Mouse (Mus musculus) midbrain, embryonic 16.5 days (tissue): ENCODE data around the gene Treml2. TPM values are rescaled to one million over a fixed set of nuclear protein-coding genes. Genes with fewer than 3 reads are reported as not detected.
"Not testable (repeated sequence)": the region's sequence is repeated elsewhere in the genome, so short reads cannot be mapped to it uniquely, and the experiment has no call there.

Experiments used
- ATAC-seq: fragments of 200-750 bp; cut with Nextera tagmentation; 2 replicates; pipeline ENCODE4 v1.8.0; 2017; ENCODE audit warnings: moderate TSS enrichment
- H3K27ac ChIP-seq: fragments of 300-500 bp; sonication (generic); 2 replicates; pipeline ENCODE4 v1.5.1; 2014; ENCODE audit warnings: mild to moderate bottlenecking, low read length, mixed read lengths
- H3K27me3 ChIP-seq: fragments of 300-500 bp; sonication (generic); 2 replicates; pipeline ENCODE4 v1.6.1; 2014; ENCODE audit warnings: low read depth, low read length, mixed read lengths; ENCODE audit not compliant: control insufficient read depth, insufficient read depth
- H3K36me3 ChIP-seq: fragments of 300-500 bp; sonication (generic); 2 replicates; pipeline ENCODE4 v1.6.1; 2014; ENCODE audit warnings: mild to moderate bottlenecking, low read length, moderate library complexity, mixed read lengths; ENCODE audit not compliant: control insufficient read depth, insufficient read depth
- H3K4me1 ChIP-seq: fragments of 300-500 bp; sonication (generic); 2 replicates; pipeline ENCODE4 v1.6.1; 2014; ENCODE audit warnings: mild to moderate bottlenecking, low read length, mixed read lengths; ENCODE audit not compliant: control insufficient read depth, insufficient read depth
- H3K4me2 ChIP-seq: fragments of 300-500 bp; sonication (generic); 2 replicates; pipeline ENCODE4 v1.6.1; 2014; ENCODE audit warnings: mild to moderate bottlenecking, low read length, mixed read lengths
- H3K4me3 ChIP-seq: fragments of 300-500 bp; sonication (generic); 2 replicates; pipeline ENCODE4 v1.5.1; 2014; ENCODE audit warnings: low read depth, mild to moderate bottlenecking, low read length, moderate library complexity, mixed read lengths
- H3K9ac ChIP-seq: fragments of 300-500 bp; sonication (generic); 2 replicates; pipeline ENCODE4 v1.6.1; 2014; ENCODE audit warnings: low read depth, low read length, mixed read lengths
- H3K9me3 ChIP-seq: fragments of 300-500 bp; sonication (generic); replicated peaks from 2 replicates; pipeline ENCODE4 v1.6.1; 2014; ENCODE audit warnings: mild to moderate bottlenecking, low read length, mixed read lengths; ENCODE audit not compliant: control insufficient read depth, poor library complexity, severe bottlenecking
- WGBS: fragments of 180-500 bp; shearing (Covaris S2); extraction: QIAGEN DNeasy Blood & Tissue Kit; methylation state at CpG from one replicate; pipeline ENCODE4 v1.1.7; 2014; 5-methylcytosine and 5-hydroxymethylcytosine counted together
- polyA plus RNA-seq: library from polyadenylated mRNA; unstranded; fragments of >200 nt; fragmentation: Nextera tagmentation; extraction: Ambion mirVana; gene quantifications from 2 replicates; pipeline ENCODE4 v1.2.1, GENCODE M21; 2015

Gene Treml2
- polyA plus RNA-seq, 1 experiment from 2014 or later: 0.09 TPM

DNA sequence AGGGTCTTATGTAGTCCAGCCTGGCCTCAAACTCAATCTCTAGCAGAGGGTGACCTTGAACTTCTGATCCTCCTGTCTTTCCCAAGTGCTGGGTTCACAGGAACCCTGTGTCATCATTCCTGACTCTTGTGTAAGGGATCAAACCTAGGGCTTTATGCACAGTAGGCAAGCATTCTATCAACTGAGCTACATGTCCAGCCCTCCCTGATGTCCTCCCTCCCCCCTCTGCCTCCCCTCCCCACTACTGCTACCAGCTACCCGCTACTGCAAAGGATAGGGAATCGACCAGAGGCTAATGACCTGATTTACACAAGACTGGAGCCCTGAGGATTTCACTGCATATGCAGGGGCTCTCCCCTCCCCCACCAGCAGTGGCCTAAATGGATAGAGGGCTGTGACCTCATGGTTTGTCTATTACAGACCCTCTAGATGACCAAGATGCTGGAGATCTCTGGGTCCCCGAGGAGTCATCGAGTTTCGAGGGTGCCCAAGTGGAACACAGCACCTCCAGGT is 51.4 kb downstream of the Treml2 start:
- no peak for ATAC-seq
- 77% methylated on average over 5 of the region's 5 CpGs for WGBS

DNA sequence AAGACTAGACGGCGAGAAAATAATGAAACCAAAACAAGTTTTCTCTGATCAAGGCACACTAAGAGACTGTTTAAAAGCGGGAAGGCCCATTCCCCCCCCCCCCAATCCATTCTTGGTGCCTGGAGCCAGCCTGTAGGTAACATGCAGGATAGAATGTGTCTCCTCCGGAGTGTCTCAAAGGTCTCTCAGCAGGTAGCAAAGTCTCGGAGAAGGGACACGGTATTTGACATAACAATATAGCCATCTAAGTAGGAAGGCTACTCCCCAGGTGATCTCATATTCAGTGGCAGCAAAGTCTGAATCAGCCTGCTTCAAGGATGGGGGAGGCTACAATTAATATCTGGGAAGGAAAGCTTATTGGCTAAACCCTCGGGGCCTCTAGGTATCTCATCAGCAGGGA is 53.7 kb downstream of the Treml2 start:
- H3K4me2 ChIP-seq, H3K36me3 ChIP-seq, ATAC-seq, H3K9me3 ChIP-seq, H3K9ac ChIP-seq, H3K4me1 ChIP-seq, H3K4me3 ChIP-seq, H3K27ac ChIP-seq, H3K27me3 ChIP-seq: not testable (repeated sequence)
- WGBS: 55% methylated on average over 7 of the region's 7 CpGs

More for the DNA sequence above, 51.4 kb downstream of the Treml2 start:
- H3K27me3 ChIP-seq: no peaks in the 10 kb centered on the region
- no peaks in the 10 kb centered on the region for H3K9me3 ChIP-seq
- H3K9ac ChIP-seq: no peak overlapping the region
- H3K4me2 ChIP-seq: no peak overlapping the region
- no peaks in the 10 kb centered on the region for H3K36me3 ChIP-seq
- H3K27ac ChIP-seq: no peak overlapping the region
- no peak overlapping the region for H3K4me3 ChIP-seq
- no peaks in the 10 kb centered on the region for H3K4me1 ChIP-seq

DNA sequence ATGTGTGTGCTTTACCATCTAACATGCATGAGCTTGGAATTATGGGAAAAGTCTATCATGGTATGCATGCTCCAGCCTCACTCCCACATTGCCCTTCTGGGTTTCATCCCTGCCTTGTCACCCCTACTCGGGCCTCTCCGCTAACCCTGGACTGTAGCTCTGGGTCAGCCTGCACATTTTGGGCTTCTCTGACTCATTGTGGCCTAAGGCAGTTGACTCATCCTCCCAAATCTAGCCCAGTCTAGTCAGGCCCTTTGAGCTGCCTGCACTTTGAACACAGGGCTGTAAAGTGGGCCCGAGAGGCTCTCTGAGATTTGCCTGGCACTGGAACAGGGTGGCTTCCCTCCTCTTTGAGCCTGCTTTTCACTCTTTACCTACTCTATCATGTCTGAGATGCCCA is 56.5 kb downstream of the Treml2 start:
- H3K9me3 ChIP-seq: no peaks in the 10 kb centered on the region
- no peaks in the 10 kb centered on the region for H3K4me1 ChIP-seq
- no peak overlapping the region for H3K27ac ChIP-seq
- ATAC-seq: no peak
- H3K4me3 ChIP-seq: no peak overlapping the region
- H3K9ac ChIP-seq: no peak overlapping the region
- 95% methylated on average over 3 of the region's 3 CpGs for WGBS
- H3K4me2 ChIP-seq: no peak overlapping the region
- no peaks in the 10 kb centered on the region for H3K27me3 ChIP-seq
- H3K36me3 ChIP-seq: no peaks in the 10 kb centered on the region

DNA sequence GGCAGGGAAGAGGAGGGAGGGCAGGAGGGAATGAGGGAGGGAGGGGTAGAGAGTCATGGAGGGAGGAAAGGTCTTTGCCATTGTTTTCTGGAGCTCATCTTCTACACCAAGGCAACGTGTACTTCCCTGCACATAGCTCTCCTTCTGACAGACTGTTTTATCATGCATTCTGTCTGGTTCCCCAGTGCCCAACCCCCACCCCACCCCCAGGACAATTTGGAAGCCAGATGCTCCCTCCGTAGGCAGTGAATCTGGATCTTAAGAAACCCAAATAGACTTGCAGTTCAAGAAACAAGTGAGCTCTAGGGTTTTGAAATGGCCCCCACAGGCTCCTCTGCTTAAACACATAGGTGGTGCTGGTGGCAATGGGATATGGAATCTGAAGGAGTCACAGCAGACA is 58.6 kb downstream of the Treml2 start:
- Histone ChIP-seq H3K9me3 (no peaks in the 10 kb centered on the region), H3K27ac (no peak overlapping the region), H3K36me3 (no peaks in the 10 kb centered on the region), H3K4me3 (no peak overlapping the region), H3K27me3 (no peaks in the 10 kb centered on the region), H3K4me1 (no peaks in the 10 kb centered on the region), H3K4me2 (no peak overlapping the region), H3K9ac (no peak overlapping the region)
- 62% methylated on average over 2 of the region's 2 CpGs for WGBS
- no peak for ATAC-seq

DNA sequence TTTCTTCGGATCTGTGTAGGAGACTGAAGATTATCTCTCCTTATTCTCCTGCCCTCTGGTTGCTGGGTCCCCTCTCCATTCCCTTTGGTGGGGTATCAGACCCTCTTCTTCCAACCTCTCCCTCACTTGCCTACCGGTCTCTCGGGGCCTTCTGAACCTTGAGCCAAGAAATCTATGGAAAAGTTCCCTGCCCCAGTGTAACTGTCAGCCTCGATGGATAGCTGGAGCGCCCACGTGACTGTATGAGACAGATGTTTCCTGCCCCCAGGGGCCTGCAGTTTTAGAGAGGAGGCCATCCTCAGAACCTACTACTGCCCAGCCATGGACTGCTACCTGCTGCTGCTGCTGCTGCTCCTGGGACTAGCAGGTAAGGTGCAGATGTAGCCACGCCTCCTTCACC is 60.3 kb downstream of the Treml2 start, which contains the start of gene Treml1:
Gene Treml1 (plus strand): TSS at position 301 of the 400 bp plus-strand sequence.
- no peak within 1 kb of the TSS for H3K9ac ChIP-seq
- WGBS: 86% methylated on average over 7 of the region's 7 CpGs
- H3K27me3 ChIP-seq: no peaks in the 10 kb centered on the region
- H3K4me2 ChIP-seq: no peak within 1 kb of the TSS
- no peak within 1 kb of the TSS for H3K27ac ChIP-seq
- ATAC-seq: no peak
- H3K4me3 ChIP-seq: no peak within 1 kb of the TSS
- H3K4me1 ChIP-seq: no peaks in the 10 kb centered on the region
- H3K36me3 ChIP-seq: no peaks in the 10 kb centered on the region
- H3K9me3 ChIP-seq: no peaks in the 10 kb centered on the region

DNA sequence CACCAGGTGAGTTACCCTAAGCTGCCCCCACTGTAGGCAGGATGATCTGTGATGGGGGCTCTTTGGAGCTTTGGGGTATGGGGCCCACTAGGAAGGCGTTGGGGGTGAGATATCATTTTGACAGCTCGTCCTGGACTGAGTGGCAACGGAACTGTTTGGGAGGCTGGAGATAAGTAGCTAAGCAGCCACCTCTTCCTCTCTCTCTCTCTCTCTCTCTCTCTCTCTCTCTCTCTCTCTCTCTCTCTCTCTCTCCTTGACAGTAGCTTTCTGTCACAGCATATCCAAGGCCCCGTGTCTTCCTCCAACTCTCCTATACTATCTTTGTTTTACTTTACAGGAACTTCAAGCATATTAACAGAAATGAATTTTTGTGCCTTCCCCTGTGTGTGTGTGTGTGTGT is 61.2 kb downstream of the Treml2 start:
- no peaks in the 10 kb centered on the region for H3K27me3 ChIP-seq
- H3K4me2 ChIP-seq: no peak overlapping the region
- no peak for ATAC-seq
- H3K9me3 ChIP-seq: no peaks in the 10 kb centered on the region
- no peak overlapping the region for H3K27ac ChIP-seq
- no peaks in the 10 kb centered on the region for H3K4me1 ChIP-seq
- WGBS: 83% methylated on average over 4 of the region's 4 CpGs
- H3K36me3 ChIP-seq: no peaks in the 10 kb centered on the region
- no peak overlapping the region for H3K4me3 ChIP-seq
- H3K9ac ChIP-seq: no peak overlapping the region

Other genes starting within 250 kb of the Treml2 start
- gene 1700067P10Rik, start 210.2 kb upstream of the Treml2 start, polyA plus RNA-seq: not detected in 2 replicates
- not detected in 2 replicates for gene 9830107B12Rik, start 153.2 kb upstream of the Treml2 start, polyA plus RNA-seq
- 0.20 TPM in 1 of 2 replicates, not detected in the other for gene A530064D06Rik, start 132.2 kb upstream of the Treml2 start, polyA plus RNA-seq
- not detected in 2 replicates for gene Trem1, start 66.7 kb upstream of the Treml2 start, polyA plus RNA-seq
- gene Trem3, start 51.7 kb upstream of the Treml2 start, polyA plus RNA-seq: not detected in 2 replicates
- 0.38 TPM in 1 of 2 replicates, not detected in the other for gene Treml4, start 35.2 kb upstream of the Treml2 start, polyA plus RNA-seq
- gene B430306N03Rik, start 16.6 kb downstream of the Treml2 start, polyA plus RNA-seq: 0.14 TPM in 1 of 2 replicates, not detected in the other
- 2.9 and 3.1 TPM in 2 replicates for gene Trem2, start 46.9 kb downstream of the Treml2 start, polyA plus RNA-seq
- gene Treml1, start 60.4 kb downstream of the Treml2 start, polyA plus RNA-seq: 0.22 and 0.39 TPM in 2 replicates
- gene Nfya, start 110.4 kb downstream of the Treml2 start, polyA plus RNA-seq: 10.7 and 11.1 TPM in 2 replicates
- gene Oard1, start 110.5 kb downstream of the Treml2 start, polyA plus RNA-seq: 32.7 and 36.4 TPM in 2 replicates
- gene Apobec2, start 133.4 kb downstream of the Treml2 start, polyA plus RNA-seq: 0.43 and 0.58 TPM in 2 replicates
- 1.8 and 1.9 TPM in 2 replicates for gene Tspo2, start 152.0 kb downstream of the Treml2 start, polyA plus RNA-seq
- 0.21 TPM in 1 of 2 replicates, not detected in the other for gene Unc5cl, start 155.4 kb downstream of the Treml2 start, polyA plus RNA-seq